ENCODE assay signal across 20 mouse cellular contexts in genomic region chr16:13041356-13041755, GRCm38 (mm10).
DNase-seq lines count a peak whose midpoint lies in the region; ATAC-seq and TF ChIP-seq lines count a peak whose summit lies in the region.
"Had no signal": no experiment of that assay in that cellular context is flagged by ENCODE, and none has a peak within 500 bp of the region (broad histone marks: within the 10 kb centered on the region; RNA-seq: fewer than 3 reads in every experiment).

No protein-coding gene starts in this region.

- no peak overlapping the region for H3K9ac ChIP-seq in kidney, embryonic 15.5 days
- no peak overlapping the region for H3K9ac ChIP-seq in forebrain, embryonic 14.5 days (ENCODE audit: low read length)
- H3K9ac ChIP-seq: forebrain, embryonic 13.5 days; heart, embryonic 12.5 days; hindbrain, embryonic 12.5 days had no signal

- ATAC-seq in kidney, embryonic 15.5 days (replicated peaks; ENCODE audit: low FRiP score), result peak; percentile 41; the same call in 1 of the 2 replicates
- ATAC-seq in forebrain, embryonic 14.5 days, result no peak
- ATAC-seq: activated CD4-positive, CD25-positive, alpha-beta regulatory T cell, adult 4 months; forebrain, embryonic 13.5 days; Patski had no signal

- DNase-seq in kidney, adult 2 months, result peak; percentile 70
- no peak for DNase-seq in kidney, adult 18-20 months
- DNase-seq in kidney, adult 9 months, result peak; percentile 66
- DNase-seq in kidney, postnatal 25 days, result peak; percentile 21 to 56
- no peak for DNase-seq in forebrain, embryonic 14.5 days (ENCODE audit: low spot score)
- DNase-seq in embryo, embryonic 9.5 days (ENCODE audit: extremely low spot score), result no peak
- DNase-seq: adrenal gland, adult 2 months; adrenal gland, postnatal 25 days; cerebellum, adult 18-20 months; cerebellum, adult 9-11 months; cerebellum, postnatal 36 days; gastrocnemius, adult 2 months; gastrocnemius, postnatal 25 days had no signal

- no peak overlapping the region for H3K4me2 ChIP-seq in kidney, embryonic 15.5 days
- no peak overlapping the region for H3K4me2 ChIP-seq in forebrain, embryonic 14.5 days (ENCODE audit: low read length)
- H3K4me2 ChIP-seq: forebrain, embryonic 13.5 days; heart, embryonic 12.5 days; hindbrain, embryonic 12.5 days had no signal

- no peaks in the 10 kb centered on the region for H3K36me3 ChIP-seq in kidney, adult 2 months (ENCODE audit: control insufficient read depth, insufficient read depth, low read length)
- H3K36me3 ChIP-seq in kidney, embryonic 15.5 days, result no peaks in the 10 kb centered on the region
- H3K36me3 ChIP-seq in forebrain, embryonic 14.5 days (ENCODE audit: control insufficient read depth, insufficient read depth, low read length), result no peaks in the 10 kb centered on the region
- H3K36me3 ChIP-seq: embryonic facial prominence, embryonic 10.5 days; heart, embryonic 12.5 days; hindbrain, embryonic 12.5 days had no signal

- H3K27me3 ChIP-seq in kidney, adult 2 months (replicated peaks; ENCODE audit: control insufficient read depth, insufficient read depth, low read length), result no peaks in the 10 kb centered on the region
- no peaks in the 10 kb centered on the region for H3K27me3 ChIP-seq in kidney, embryonic 15.5 days
- H3K27me3 ChIP-seq in forebrain, embryonic 14.5 days (replicated peaks; ENCODE audit: control insufficient read depth, insufficient read depth, low read length), result no peaks in the 10 kb centered on the region
- H3K27me3 ChIP-seq: forebrain, embryonic 13.5 days; heart, embryonic 12.5 days; hindbrain, embryonic 12.5 days; Patski had no signal

- H3K27ac ChIP-seq in kidney, adult 2 months (ENCODE audit: insufficient read depth, low read depth, low read length), result peak overlapping the region; percentile 87
- peak overlapping the region; percentile 83 for H3K27ac ChIP-seq in kidney, embryonic 15.5 days
- no peak overlapping the region for H3K27ac ChIP-seq in forebrain, embryonic 14.5 days (ENCODE audit: low read depth, low read length)
- H3K27ac ChIP-seq: embryonic facial prominence, embryonic 10.5 days; forebrain, embryonic 13.5 days; gastrocnemius, adult 2 months; hindbrain, embryonic 12.5 days had no signal

- no peak for TF ChIP-seq POLR2A in kidney, adult 2 months (IDR thresholded peaks at IDR 0.05; ENCODE audit: low read depth, low read length)

- H3K9me3 ChIP-seq in kidney, embryonic 15.5 days (replicated peaks), result no peaks in the 10 kb centered on the region
- no peaks in the 10 kb centered on the region for H3K9me3 ChIP-seq in forebrain, embryonic 14.5 days (replicated peaks; ENCODE audit: control insufficient read depth, low read length)
- H3K9me3 ChIP-seq: embryonic facial prominence, embryonic 10.5 days; forebrain, embryonic 13.5 days; hindbrain, embryonic 12.5 days had no signal

- no peak for TF ChIP-seq CTCF in kidney, adult 2 months (conservative IDR thresholded peaks at IDR 0.05; ENCODE audit: insufficient read depth, insufficient read length, low read depth, low read length)

- 45% methylated on average over 3 of the region's 3 CpGs for WGBS in kidney, adult 2 months
- WGBS in kidney, embryonic 15.5 days, result 57% methylated on average over 3 of the region's 3 CpGs
- WGBS in forebrain, embryonic 14.5 days, result 86% methylated on average over 3 of the region's 3 CpGs

- H3K4me1 ChIP-seq in kidney, adult 2 months (ENCODE audit: control insufficient read depth, insufficient read depth, low read length), result peaks cover 35% of the 10 kb centered on the region
- H3K4me1 ChIP-seq in kidney, embryonic 15.5 days, result peaks cover 31% of the 10 kb centered on the region
- H3K4me1 ChIP-seq in forebrain, embryonic 14.5 days (ENCODE audit: control insufficient read depth, insufficient read depth, low read length), result no peaks in the 10 kb centered on the region
- H3K4me1 ChIP-seq: embryonic facial prominence, embryonic 10.5 days; forebrain, embryonic 13.5 days; heart, embryonic 12.5 days; hindbrain, embryonic 12.5 days had no signal

- H3K4me3 ChIP-seq in kidney, adult 2 months (ENCODE audit: insufficient read depth, low read depth, low read length), result no peak overlapping the region
- no peak overlapping the region for H3K4me3 ChIP-seq in kidney, embryonic 15.5 days (replicated peaks)
- no peak overlapping the region for H3K4me3 ChIP-seq in forebrain, embryonic 14.5 days (ENCODE audit: low read depth, low read length)
- H3K4me3 ChIP-seq: embryonic facial prominence, embryonic 10.5 days; forebrain, embryonic 13.5 days; gastrocnemius, adult 2 months; heart, embryonic 12.5 days; hindbrain, embryonic 12.5 days had no signal

Comparison
In these comparisons a context has a peak if more than half of its experiments do, and no peak if none do; other contexts are left out.
1. DNase-seq: peak in kidney, adult 2 months (single experiment), kidney, adult 9 months (single experiment) and kidney, postnatal 25 days (2 of 2); none in kidney, adult 18-20 months (single experiment), forebrain, embryonic 14.5 days (single experiment) and embryo, embryonic 9.5 days (single experiment).